Mouse (Mus musculus): ENCODE data around the gene Gxylt2. TPM values are rescaled to one million over a fixed set of nuclear protein-coding genes. Genes with fewer than 3 reads are reported as not detected.

The Gxylt2 gene
- 10 to 100 TPM in 1 of 2 experiments, 1 to 10 TPM in 1; 6.8 to 21.8 TPM for polyA plus RNA-seq (2012; fragmentation: generic; extraction: Trizol)

DNA sequence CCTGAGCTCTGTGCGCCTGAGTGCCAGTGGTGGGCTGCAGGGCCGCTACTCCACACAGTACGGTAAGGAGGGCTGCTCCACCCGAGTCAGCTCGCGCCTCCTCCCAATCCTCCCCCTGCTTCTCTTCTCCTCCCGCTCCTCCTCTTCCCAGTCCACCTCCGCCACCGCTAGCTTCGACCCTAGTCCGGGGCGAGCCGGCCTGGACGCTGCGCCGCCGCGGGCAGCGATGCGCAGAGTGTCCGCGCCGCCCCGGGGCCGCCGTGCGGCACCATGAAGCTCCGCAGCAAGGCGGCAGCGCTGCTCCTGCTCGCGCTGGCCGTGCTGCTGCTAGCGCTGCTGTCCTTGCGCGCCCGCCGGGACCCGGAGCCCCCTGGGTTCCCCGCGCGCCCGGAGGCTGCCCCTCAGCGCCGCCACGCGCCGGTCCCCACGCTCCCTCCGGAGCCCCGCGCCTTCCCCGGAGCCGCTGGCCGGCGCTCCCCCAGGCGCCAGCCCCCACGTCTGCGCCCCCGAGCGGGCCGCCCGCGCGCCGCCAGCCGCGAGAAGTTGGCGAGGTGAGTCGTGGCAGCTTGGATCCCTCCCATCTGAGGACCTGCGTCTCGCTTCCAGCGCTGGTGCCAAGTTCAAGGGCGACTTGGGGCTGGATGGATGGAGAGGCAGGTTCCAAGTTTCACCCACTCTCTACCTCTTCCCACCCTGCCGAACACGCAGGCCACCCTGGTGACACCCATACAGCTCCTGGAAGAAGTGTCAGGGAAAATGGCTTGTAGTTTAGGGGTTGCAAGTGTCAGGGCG lies at the start of gene Gxylt2:
Gene Gxylt2 (plus strand): TSS at position 161 of the 792 bp plus-strand sequence.

DNA sequence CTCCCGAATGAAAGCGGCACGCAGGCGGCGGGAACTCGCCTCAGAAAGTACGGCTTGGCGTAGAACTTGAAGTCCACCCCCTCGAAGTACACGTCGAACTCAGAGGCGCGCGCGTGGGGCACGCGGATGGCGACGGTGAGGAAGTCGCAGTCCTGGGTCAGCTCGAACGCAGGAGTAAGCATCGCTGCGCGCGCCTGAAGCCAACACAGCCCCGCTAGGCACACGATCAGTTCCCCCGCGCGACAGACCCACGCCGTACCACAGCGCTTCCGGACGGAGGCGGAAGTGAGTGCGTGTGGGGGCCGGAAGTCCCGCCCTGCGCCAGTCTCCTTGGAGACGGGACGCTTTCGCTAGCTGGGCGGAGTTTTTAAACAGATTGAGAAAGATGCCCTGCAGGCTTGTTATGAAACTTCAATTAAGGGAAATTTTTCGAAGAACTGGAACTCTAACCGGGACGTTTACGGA lies 33.6 kb upstream of the Gxylt2 start, which contains the start of gene Shq1:
Gene Shq1 (minus strand): TSS at position 278 of the 465 bp plus-strand sequence.

DNA sequence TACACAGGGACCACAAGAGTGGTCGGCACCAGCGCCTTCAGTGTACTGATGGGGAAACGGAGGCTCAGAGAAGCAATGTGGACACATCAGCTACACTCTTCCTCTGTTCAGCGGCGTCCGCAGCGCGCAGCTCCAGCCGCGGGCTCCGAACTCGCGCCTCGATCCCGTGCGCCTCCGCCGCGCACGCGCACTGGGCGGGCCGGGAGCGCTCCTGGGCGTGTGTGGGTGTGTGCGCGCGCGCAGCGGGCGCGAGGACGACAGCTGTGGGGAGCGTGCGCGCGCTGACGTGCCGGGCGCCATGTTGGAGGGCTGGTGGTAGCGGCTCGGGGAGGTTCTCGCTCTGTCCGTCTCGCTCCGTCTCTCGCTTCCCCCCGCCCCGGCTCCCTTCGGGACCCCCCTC lies 128.8 kb downstream of the Gxylt2 start, which contains the start of gene Ppp4r2:
Gene Ppp4r2 (plus strand): TSS at position 268 of the 400 bp plus-strand sequence.

Other genes with a start within 250 kb of the Gxylt2 start
- 1 to 10 TPM; 5.2 to 6.1 TPM for gene Shq1, start 33.6 kb upstream of the Gxylt2 start, polyA plus RNA-seq (2012; fragmentation: generic; extraction: Trizol)
- 1 to 10 TPM; 1.3 to 8.6 TPM for gene Ppp4r2, start 128.9 kb downstream of the Gxylt2 start, polyA plus RNA-seq (2012; fragmentation: generic; extraction: Trizol)

All from C3H10T1/2 (cell line).